Mouse (Mus musculus) G1E (cell line): Measurements from ENCODE around the gene Pald1. TPM values are rescaled to one million over a fixed set of nuclear protein-coding genes. Genes with fewer than 3 reads are reported as not detected.

Experiments used
- ATAC-seq: 2 replicates; pipeline ENCODE4 v1.8.0; 2016; ENCODE audit warnings: mild to moderate bottlenecking; ENCODE audit not compliant: insufficient number of reproducible peaks, poor library complexity, low FRiP score, severe bottlenecking; ENCODE audit errors: extremely low read depth
- DNase-seq: peaks from one replicate; pipeline ENCODE4 v3.0.0; 2012; ENCODE audit warnings: low spot score
- H3K27me3 ChIP-seq: 2 replicates; pipeline ENCODE4 v1.6.1; 2012; ENCODE audit warnings: mild to moderate bottlenecking, low read length, inconsistent platforms; ENCODE audit not compliant: insufficient read depth
- H3K36me3 ChIP-seq: replicated peaks from 2 replicates; pipeline ENCODE3; 2012; ENCODE audit warnings: mild to moderate bottlenecking, inconsistent platforms
- H3K4me1 ChIP-seq: 2 replicates; pipeline ENCODE4 v1.6.1; 2012; ENCODE audit warnings: low read depth, low read length, inconsistent platforms, mixed read lengths; ENCODE audit not compliant: insufficient read depth
- H3K4me3 ChIP-seq: 2 replicates; pipeline ENCODE4 v1.5.1; 2012; ENCODE audit warnings: low read depth, mild to moderate bottlenecking, inconsistent platforms, low read length, moderate library complexity, mixed read lengths
- H3K9me3 ChIP-seq: replicated peaks from 2 replicates; pipeline ENCODE4 v1.6.1; 2012; ENCODE audit warnings: inconsistent platforms
- CTCF ChIP-seq: IDR thresholded peaks from 2 replicates; pipeline ENCODE4 v1.5.1; 2012; ENCODE audit warnings: low read depth, low read length, inconsistent platforms, mixed read lengths
- GATA1 ChIP-seq: IDR thresholded peaks from 2 replicates; pipeline ENCODE4 v1.6.1; 2012; ENCODE audit warnings: borderline replicate concordance, low read length, inconsistent platforms, mixed read lengths
- GATA2 ChIP-seq: IDR thresholded peaks from 2 replicates; pipeline ENCODE4 v1.6.1; 2012; ENCODE audit warnings: low read depth, low read length, inconsistent platforms, borderline replicate concordance
- POLR2AphosphoS5 ChIP-seq: IDR thresholded peaks from 2 replicates; pipeline ENCODE4 v1.6.1; 2012; ENCODE audit warnings: low read depth, low read length, inconsistent platforms; ENCODE audit not compliant: insufficient replicate concordance
- TAL1 ChIP-seq: conservative IDR thresholded peaks from 2 replicates; pipeline ENCODE4 v1.6.1; 2012; ENCODE audit warnings: low read depth, low read length, inconsistent platforms, mixed read lengths
- polyA plus RNA-seq: library from polyadenylated mRNA; stranded (reverse); fragments of >175 nt; gene quantifications from 2 replicates; pipeline ENCODE4 v1.2.3, GENCODE M21; 2012
- total RNA-seq, 2 experiments: library from RNA; stranded (forward) in 1 of 2; stranded (reverse) in 1 of 2; fragments of 200-1000 nt in 1 of 2; fragments of >200 nt in 1 of 2; fragmentation: Nextera tagmentation in 1 of 2; gene quantifications; 2 replicates each; pipeline ENCODE4 v1.2.3; 2014 to 2017

Pald1 gene
- total and polyA plus RNA-seq, 3 experiments, result 0.03 TPM; not detected in 2

DNA sequence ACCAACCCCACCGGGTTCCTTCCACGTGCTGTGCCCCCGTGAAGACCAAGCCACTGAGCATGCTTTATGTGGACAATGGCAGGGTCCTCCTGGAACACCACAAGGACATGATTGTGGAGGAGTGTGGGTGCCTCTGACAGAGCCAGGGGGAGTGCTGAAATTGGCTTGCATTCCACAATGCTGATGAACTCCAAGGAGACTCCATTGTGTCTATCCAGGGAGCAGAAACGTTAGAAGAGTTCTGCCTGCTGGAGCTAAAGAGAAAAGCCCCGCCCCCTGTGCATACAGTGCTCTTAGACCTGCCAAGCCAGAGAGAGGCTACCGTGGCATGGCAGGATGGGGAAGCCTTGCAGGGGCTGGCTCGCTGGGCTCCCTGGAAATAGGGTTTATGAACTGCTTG is 41.2 kb upstream of the Pald1 start:
- Histone ChIP-seq H3K27me3 (peaks cover 3% of the 10 kb centered on the region), H3K4me1 (peaks cover 13% of the 10 kb centered on the region), H3K36me3 (peaks cover 20% of the 10 kb centered on the region), H3K4me3 (no peak overlapping the region), H3K9me3 (no peaks in the 10 kb centered on the region)
- DNase-seq, result no peak
- no peak for TF ChIP-seq CTCF
- TF ChIP-seq GATA2, result no peak
- TF ChIP-seq POLR2AphosphoS5, result no peak
- no peak for TF ChIP-seq GATA1
- TF ChIP-seq TAL1, result no peak
- ATAC-seq, result no peak

DNA sequence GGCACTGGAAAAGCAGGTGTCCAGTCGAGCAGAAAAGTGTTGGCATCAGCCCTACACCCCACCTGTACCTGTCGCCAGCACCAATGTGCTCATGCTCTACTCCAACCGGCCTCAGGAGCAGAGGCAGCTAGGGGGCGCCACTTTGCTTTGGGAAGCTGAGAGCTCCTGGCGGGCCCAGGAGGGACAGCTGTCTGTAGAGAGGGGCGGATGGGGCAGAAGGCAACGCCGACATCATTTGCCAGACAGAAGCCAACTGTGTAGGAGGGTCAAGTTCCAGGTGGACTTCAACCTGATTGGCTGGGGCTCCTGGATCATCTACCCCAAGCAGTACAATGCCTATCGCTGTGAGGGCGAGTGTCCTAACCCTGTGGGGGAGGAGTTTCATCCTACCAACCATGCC is 40.0 kb upstream of the Pald1 start:
- no peak overlapping the region for H3K4me3 ChIP-seq
- ATAC-seq, result no peak
- no peak for TF ChIP-seq GATA1
- TF ChIP-seq GATA2, result no peak
- no peak for TF ChIP-seq POLR2AphosphoS5
- TF ChIP-seq TAL1, result no peak
- TF ChIP-seq CTCF, result no peak
- H3K27me3 ChIP-seq, result peaks cover 14% of the 10 kb centered on the region
- no peaks in the 10 kb centered on the region for H3K9me3 ChIP-seq
- peaks cover 13% of the 10 kb centered on the region for H3K4me1 ChIP-seq
- DNase-seq, result no peak
- H3K36me3 ChIP-seq, result peaks cover 9% of the 10 kb centered on the region

DNA sequence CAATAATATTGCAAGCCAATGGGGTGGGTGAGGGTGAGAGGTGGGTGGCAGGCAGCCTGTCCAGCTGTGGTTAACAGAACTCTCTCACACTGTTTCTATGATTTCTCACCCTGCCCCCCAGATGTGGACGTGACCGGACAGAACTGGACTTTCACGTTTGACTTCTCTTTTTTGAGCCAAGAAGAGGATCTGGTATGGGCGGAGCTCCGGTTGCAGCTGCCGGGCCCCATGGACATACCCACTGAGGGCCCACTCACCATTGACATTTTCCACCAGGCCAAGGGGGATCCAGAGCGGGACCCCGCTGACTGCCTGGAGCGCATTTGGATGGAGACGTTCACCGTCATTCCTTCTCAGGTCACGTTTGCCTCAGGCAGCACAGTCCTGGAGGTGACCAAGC is 39.5 kb upstream of the Pald1 start:
- H3K27me3 ChIP-seq, result peaks cover 16% of the 10 kb centered on the region
- peaks cover 12% of the 10 kb centered on the region for H3K4me1 ChIP-seq
- ATAC-seq, result no peak
- no peak for TF ChIP-seq POLR2AphosphoS5
- no peak for TF ChIP-seq GATA1
- no peak for TF ChIP-seq CTCF
- no peak for TF ChIP-seq TAL1
- no peak for DNase-seq
- peaks cover 8% of the 10 kb centered on the region for H3K36me3 ChIP-seq
- H3K4me3 ChIP-seq, result no peak overlapping the region
- no peaks in the 10 kb centered on the region for H3K9me3 ChIP-seq

DNA sequence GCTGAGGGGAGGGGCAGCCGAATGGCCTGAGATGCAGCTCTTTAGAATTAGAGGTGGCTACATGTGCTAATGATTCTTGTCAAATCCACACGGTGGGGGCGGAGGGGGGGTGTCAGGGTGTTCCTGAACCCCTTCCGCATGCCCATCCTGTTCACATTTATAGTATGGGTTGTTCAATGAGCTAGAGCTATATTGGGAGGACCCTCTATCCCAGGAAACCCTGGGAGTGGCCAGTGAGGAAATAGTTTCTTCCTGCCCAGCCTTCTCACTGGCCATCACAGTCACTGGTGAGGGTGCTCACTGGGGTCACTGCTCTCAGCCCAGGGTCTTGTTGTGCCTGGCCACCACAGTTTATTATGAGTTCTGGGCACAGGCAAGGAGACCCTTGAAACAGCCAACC is 36.7 kb upstream of the Pald1 start:
- Histone ChIP-seq H3K4me1 (peaks cover 21% of the 10 kb centered on the region), H3K4me3 (no peak overlapping the region), H3K27me3 (peaks cover 16% of the 10 kb centered on the region), H3K36me3 (no peaks in the 10 kb centered on the region), H3K9me3 (no peaks in the 10 kb centered on the region)
- DNase-seq, result no peak
- no peak for TF ChIP-seq GATA2
- no peak for TF ChIP-seq TAL1
- TF ChIP-seq POLR2AphosphoS5, result no peak
- no peak for TF ChIP-seq CTCF
- no peak for TF ChIP-seq GATA1
- no peak for ATAC-seq

DNA sequence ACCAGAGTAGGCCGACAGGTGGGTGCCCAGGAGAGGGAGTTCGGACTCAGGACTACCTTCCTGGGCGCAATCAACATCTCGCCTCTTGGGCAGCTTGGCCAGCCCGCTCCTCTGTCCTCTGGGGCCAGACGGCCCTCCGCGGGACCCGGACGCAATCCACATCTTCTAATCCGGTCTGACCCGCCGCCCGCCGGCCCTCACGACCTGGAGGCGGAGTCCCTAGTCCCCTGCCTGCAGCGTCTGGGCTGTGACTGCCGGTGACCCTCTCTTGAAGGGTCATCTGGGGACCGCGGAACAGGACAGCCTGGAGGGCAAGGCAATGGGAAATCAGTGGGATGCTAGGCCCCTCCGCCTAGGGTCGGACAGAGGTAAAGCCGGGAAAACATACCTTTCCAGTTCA is 35.8 kb upstream of the Pald1 start:
- no peak for TF ChIP-seq CTCF
- no peak for TF ChIP-seq GATA1
- no peak for TF ChIP-seq GATA2
- no peak for TF ChIP-seq TAL1
- TF ChIP-seq POLR2AphosphoS5, result no peak
- H3K4me1 ChIP-seq, result peaks cover 22% of the 10 kb centered on the region
- ATAC-seq (no peak), DNase-seq (no peak)
- no peaks in the 10 kb centered on the region for H3K9me3 ChIP-seq
- no peaks in the 10 kb centered on the region for H3K36me3 ChIP-seq
- H3K4me3 ChIP-seq, result no peak overlapping the region
- peaks cover 16% of the 10 kb centered on the region for H3K27me3 ChIP-seq

DNA sequence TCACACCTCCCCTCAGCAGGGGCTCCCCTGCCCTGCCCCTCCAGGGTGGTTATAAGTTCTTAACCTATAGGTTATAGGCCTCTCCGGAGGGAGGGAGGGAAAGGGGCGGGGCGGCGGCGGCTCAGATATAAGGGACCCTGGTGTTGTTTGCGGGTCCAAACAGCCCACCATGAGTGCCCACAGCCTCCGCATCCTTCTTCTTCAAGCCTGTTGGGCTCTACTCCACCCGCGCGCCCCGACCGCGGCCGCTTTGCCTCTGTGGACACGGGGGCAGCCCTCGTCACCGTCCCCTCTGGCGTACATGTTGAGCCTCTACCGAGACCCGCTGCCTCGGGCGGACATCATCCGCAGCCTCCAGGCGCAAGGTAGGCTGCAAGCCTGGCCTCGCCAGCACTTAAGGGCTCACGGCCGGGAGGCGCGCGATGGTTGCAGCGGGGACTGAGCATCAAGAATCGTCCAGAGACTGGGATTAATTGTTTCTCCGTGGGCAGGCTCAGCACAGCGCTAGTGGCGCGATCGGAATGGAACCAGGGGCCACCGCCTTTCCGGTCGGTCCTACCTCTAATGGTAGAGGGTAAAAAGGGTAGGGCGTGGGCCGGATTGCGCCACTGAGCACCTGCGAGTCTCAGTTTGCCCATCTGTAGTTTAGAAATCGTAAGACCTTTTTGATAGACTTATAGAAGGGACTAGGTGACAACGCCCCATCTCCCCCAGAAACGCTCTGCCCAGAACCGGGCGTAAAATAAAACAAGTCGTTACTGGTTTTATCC is 35.0 kb upstream of the Pald1 start:
- H3K4me3 ChIP-seq, result no peak overlapping the region; the same call in 1 of the 2 replicates
- H3K27me3 ChIP-seq, result peaks cover 16% of the 10 kb centered on the region
- H3K36me3 ChIP-seq, result no peaks in the 10 kb centered on the region
- H3K4me1 ChIP-seq, result peaks cover 25% of the 10 kb centered on the region
- DNase-seq (no peak), ATAC-seq (no peak)
- H3K9me3 ChIP-seq, result no peaks in the 10 kb centered on the region
- TF ChIP-seq POLR2AphosphoS5 (no peak), GATA1 (no peak)

DNA sequence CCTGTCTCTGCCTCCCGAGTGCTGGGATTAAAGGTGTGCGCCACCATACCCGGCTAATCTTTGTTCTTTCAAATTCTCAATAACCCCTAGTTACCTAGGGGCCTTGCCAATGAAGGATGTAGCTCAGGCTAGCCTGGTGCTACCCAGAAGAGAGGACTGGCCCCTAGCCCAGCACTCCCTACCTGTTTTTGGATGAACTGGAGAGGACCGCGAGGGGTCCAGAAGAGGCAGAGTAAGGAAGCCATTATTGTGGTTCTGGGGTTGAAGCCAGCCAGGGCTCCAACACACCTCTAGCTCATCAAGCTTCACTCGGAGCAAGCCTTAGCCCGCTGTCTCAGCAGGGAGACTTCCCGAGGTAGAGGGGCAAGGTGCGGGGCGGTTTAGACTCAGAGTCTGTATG is 34.3 kb upstream of the Pald1 start, which contains the start of gene Nodal:
Gene Nodal (plus strand): TSS at position 301 of the 400 bp plus-strand sequence.
- peaks cover 22% of the 10 kb centered on the region for H3K4me1 ChIP-seq
- no peak for ATAC-seq
- H3K27me3 ChIP-seq, result peaks cover 16% of the 10 kb centered on the region
- no peak for DNase-seq
- H3K9me3 ChIP-seq, result no peaks in the 10 kb centered on the region
- TF ChIP-seq GATA1, result no peak
- TF ChIP-seq TAL1, result no peak
- TF ChIP-seq CTCF, result no peak
- TF ChIP-seq GATA2, result no peak
- no peak for TF ChIP-seq POLR2AphosphoS5
- H3K4me3 ChIP-seq, result no peak within 1 kb of the TSS; the same call in 1 of the 2 replicates
- H3K36me3 ChIP-seq, result no peaks in the 10 kb centered on the region
